Mouse (Mus musculus) liver, embryonic 14.5 days (tissue): ENCODE data around the gene Cipc. TPM values are rescaled to one million over a fixed set of nuclear protein-coding genes. Genes with fewer than 3 reads are reported as not detected.

Experiments used
- ATAC-seq: fragments of 200-750 bp; cut with Nextera tagmentation; 2 replicates; pipeline ENCODE4 v1.8.0; 2017; ENCODE audit warnings: moderate number of reproducible peaks, mild to moderate bottlenecking, moderate library complexity; ENCODE audit not compliant: insufficient read depth
- DNase-seq, 3 experiments: peaks; one replicate each; pipeline ENCODE4 v3.0.0-alpha.2; 2012 to 2013; ENCODE audit warnings: low read depth in 3 of 3, low spot score in 3 of 3
- H3K27ac ChIP-seq: fragments of 300-500 bp; sonication (generic); 2 replicates; pipeline ENCODE4 v1.5.1; 2014; ENCODE audit warnings: moderate library complexity, mild to moderate bottlenecking, control low read depth, inconsistent platforms
- H3K27me3 ChIP-seq: fragments of 300-500 bp; sonication (generic); 2 replicates; pipeline ENCODE4 v1.6.1; 2014; ENCODE audit warnings: mild to moderate bottlenecking, low read length, moderate library complexity; ENCODE audit not compliant: control insufficient read depth, insufficient read depth
- H3K36me3 ChIP-seq: fragments of 300-500 bp; sonication (generic); replicated peaks from 2 replicates; pipeline ENCODE4 v1.6.1; 2014; ENCODE audit warnings: low read depth; ENCODE audit not compliant: control insufficient read depth, insufficient read depth
- H3K4me1 ChIP-seq, 2 experiments: fragments of 200-500 bp in 1 of 2; fragments of 300-500 bp in 1 of 2; sonication (generic) in 1 of 2; replicated peaks; 2 replicates each; pipeline ENCODE4 v1.6.1; 2012 to 2014; ENCODE audit warnings: antibody characterized with exemption in 1 of 2, inconsistent platforms in 1 of 2, low read length in 1 of 2; ENCODE audit not compliant: control insufficient read depth in 2 of 2, insufficient read depth in 2 of 2
- H3K4me2 ChIP-seq: fragments of 300-500 bp; sonication (generic); 2 replicates; pipeline ENCODE4 v1.6.1; 2014; ENCODE audit warnings: low read depth, mild to moderate bottlenecking, control low read depth, moderate library complexity
- H3K4me3 ChIP-seq, 2 experiments: fragments of 200-500 bp in 1 of 2; fragments of 300-500 bp in 1 of 2; sonication (generic) in 1 of 2; 2 replicates each; pipeline ENCODE4 v1.5.1; 2012 to 2014; ENCODE audit warnings: low read depth in 2 of 2, low read length in 2 of 2, mild to moderate bottlenecking in 2 of 2, control low read depth in 1 of 2, inconsistent platforms in 1 of 2, moderate library complexity in 1 of 2; ENCODE audit not compliant: insufficient read depth in 1 of 2
- H3K9ac ChIP-seq: fragments of 300-500 bp; sonication (generic); replicated peaks from 2 replicates; pipeline ENCODE4 v1.6.1; 2014; ENCODE audit warnings: mild to moderate bottlenecking, control low read depth, moderate library complexity
- H3K9me3 ChIP-seq: fragments of 300-500 bp; sonication (generic); 2 replicates; pipeline ENCODE4 v1.6.1; 2016; ENCODE audit warnings: low read length, mixed read lengths; ENCODE audit not compliant: control insufficient read depth
- CTCF ChIP-seq: IDR thresholded peaks from 2 replicates; pipeline ENCODE4 v1.5.1; 2016; ENCODE audit warnings: antibody characterized with exemption, low read depth, control low read depth
- EP300 ChIP-seq: IDR thresholded peaks from 2 replicates; pipeline ENCODE4 v1.6.1; 2016; ENCODE audit warnings: antibody characterized with exemption, low read depth
- WGBS: fragments of 180-500 bp; shearing (Covaris S2); extraction: QIAGEN DNeasy Blood & Tissue Kit; methylation state at CpG from one replicate; pipeline ENCODE4 v1.1.7; 2014; ENCODE audit not compliant: insufficient replicate concordance; 5-methylcytosine and 5-hydroxymethylcytosine counted together
- polyA plus RNA-seq, 2 experiments: library from polyadenylated mRNA; depleted of rRNA in 1 of 2; stranded (reverse) in 1 of 2; unstranded in 1 of 2; fragments of >200 nt; fragmentation: Nextera tagmentation in 1 of 2; extraction: Ambion mirVana in 1 of 2; gene quantifications; 2 replicates each; pipeline versions ENCODE4 v1.2.1 to v1.2.3; 2012 to 2014

Cipc gene
- polyA plus RNA-seq, 2 experiments: 8.8 to 10.0 TPM

GRCm38 (mm10) chr12:86965237-86965799 lies 18.5 kb downstream of the Cipc start:
- 76% methylated on average over 4 of the region's 4 CpGs for WGBS
- ATAC-seq: no peak
- H3K36me3 ChIP-seq: peaks cover 25% of the 10 kb centered on the region

GRCm38 (mm10) chr12:86968468-86969219 lies 21.8 kb downstream of the Cipc start:
- H3K4me1 ChIP-seq: peaks cover 22 to 29% of the 10 kb centered on the region in 2 experiments
- ATAC-seq (peak; percentile 83), DNase-seq (no peak)
- H3K27ac ChIP-seq: peak overlapping the region; percentile 35
- H3K27me3 ChIP-seq: no peaks in the 10 kb centered on the region
- H3K4me3 ChIP-seq: no peak overlapping the region
- TF ChIP-seq CTCF: no peak
- TF ChIP-seq EP300: peak; percentile 42; the same call in 1 of the 2 replicates
- no peaks in the 10 kb centered on the region for H3K9me3 ChIP-seq
- WGBS: 18% methylated on average over 13 of the region's 13 CpGs
- H3K9ac ChIP-seq: peak overlapping the region; percentile 25; the same call in 1 of the 2 replicates
- no peaks in the 10 kb centered on the region for H3K36me3 ChIP-seq
- H3K4me2 ChIP-seq: peak overlapping the region; percentile 56

More at GRCm38 (mm10) chr12:86965237-86965799, 18.5 kb downstream of the Cipc start:
- no peaks in the 10 kb centered on the region for H3K27me3 ChIP-seq
- no peak for TF ChIP-seq CTCF
- TF ChIP-seq EP300: no peak
- H3K9me3 ChIP-seq: no peaks in the 10 kb centered on the region
- no peak overlapping the region for H3K27ac ChIP-seq
- no peak overlapping the region for H3K9ac ChIP-seq
- peaks cover 22 to 29% of the 10 kb centered on the region in 2 experiments for H3K4me1 ChIP-seq
- H3K4me3 ChIP-seq: no peak overlapping the region
- no peak overlapping the region for H3K4me2 ChIP-seq
- DNase-seq: no peak

DNA sequence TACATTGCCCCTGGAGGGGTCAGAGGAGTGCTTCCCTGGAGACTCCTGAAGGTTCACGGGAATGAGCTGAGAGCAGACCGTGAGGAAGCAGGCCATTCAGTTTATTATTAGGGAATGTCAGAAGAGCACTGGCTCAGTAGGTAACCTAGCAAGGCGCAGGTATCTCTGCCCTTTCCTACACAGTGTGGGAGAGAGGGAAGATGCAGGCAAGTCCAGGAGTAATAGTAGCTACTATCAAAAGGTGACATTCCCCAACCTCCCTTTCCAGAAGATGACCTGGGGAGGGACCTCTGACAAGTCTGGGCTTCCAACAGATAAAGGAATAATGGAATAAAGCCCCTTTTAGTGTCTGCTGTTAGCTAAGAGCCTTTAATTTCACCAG lies 22.4 kb downstream of the Cipc start:
- H3K36me3 ChIP-seq: no peaks in the 10 kb centered on the region
- no peaks in the 10 kb centered on the region for H3K9me3 ChIP-seq
- peak overlapping the region; percentile 56 for H3K4me2 ChIP-seq
- no peak overlapping the region for H3K4me3 ChIP-seq
- 51% methylated on average over 3 of the region's 3 CpGs for WGBS
- H3K4me1 ChIP-seq: peaks cover 22 to 29% of the 10 kb centered on the region in 2 experiments
- peak; percentile 45; the same call in 1 of the 2 replicates for ATAC-seq
- H3K27me3 ChIP-seq: no peaks in the 10 kb centered on the region
- no peak for DNase-seq
- no peak overlapping the region for H3K27ac ChIP-seq
- 0 out of 2 replicates have a peak overlapping the region, but pooled peaks have one; percentile 25 for H3K9ac ChIP-seq
- no peak for TF ChIP-seq EP300
- no peak for TF ChIP-seq CTCF

DNA sequence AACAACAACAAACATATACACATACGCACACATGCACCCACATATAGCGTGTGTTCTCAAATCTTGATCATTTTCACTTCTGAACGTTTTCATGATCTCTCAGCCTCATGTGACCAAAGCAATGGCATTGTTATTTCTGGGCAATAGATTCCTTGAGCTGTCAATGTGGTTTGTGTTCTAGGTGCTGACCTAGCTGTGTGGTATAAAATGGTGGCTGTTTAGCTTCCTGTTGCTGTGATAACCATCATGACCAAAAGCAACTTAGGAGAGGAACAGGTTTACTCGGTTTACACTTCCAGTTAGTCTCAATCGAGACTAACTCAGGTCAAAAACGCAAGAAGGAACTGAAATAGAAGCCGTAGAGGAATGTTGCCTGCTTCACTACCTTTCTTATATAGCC lies 24.2 kb downstream of the Cipc start:
- Histone ChIP-seq H3K4me1 (peaks cover 22 to 29% of the 10 kb centered on the region in 2 experiments), H3K36me3 (no peaks in the 10 kb centered on the region), H3K27me3 (0 out of 2 replicates have a peak, but pooled peaks cover 2% of the 10 kb centered on the region), H3K9ac (no peak overlapping the region), H3K4me3 (no peak overlapping the region), H3K4me2 (no peak overlapping the region), H3K9me3 (no peaks in the 10 kb centered on the region), H3K27ac (no peak overlapping the region)
- DNase-seq: no peak
- ATAC-seq: no peak
- no peak for TF ChIP-seq CTCF
- no peak for TF ChIP-seq EP300
- 65% methylated on average over 7 of the region's 7 CpGs for WGBS

DNA sequence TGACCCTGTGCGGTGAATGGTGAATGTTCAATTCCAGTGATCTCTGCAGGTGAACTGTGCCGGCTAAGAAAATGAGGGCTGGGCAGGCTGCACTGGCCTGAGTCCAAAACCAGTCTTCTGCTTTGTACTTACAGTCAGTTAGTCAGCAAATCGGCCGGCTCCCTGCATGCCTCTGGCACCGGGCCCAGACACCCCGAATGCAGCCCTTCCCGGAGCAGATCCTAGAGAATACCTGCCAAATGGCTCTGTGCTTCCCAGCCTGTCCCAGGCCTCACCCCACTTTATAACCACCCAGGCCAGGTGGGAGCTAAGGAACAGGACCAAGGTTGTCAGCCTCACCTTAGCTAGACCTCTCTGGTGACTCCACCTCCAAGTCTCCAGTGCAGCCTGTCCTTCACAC lies 26.4 kb downstream of the Cipc start:
- H3K36me3 ChIP-seq: no peaks in the 10 kb centered on the region
- H3K27ac ChIP-seq: no peak overlapping the region
- H3K27me3 ChIP-seq: peaks cover 9% of the 10 kb centered on the region; the same call in 1 of the 2 replicates
- 53% methylated on average over 7 of the region's 7 CpGs for WGBS
- no peak overlapping the region for H3K9ac ChIP-seq
- no peak overlapping the region for H3K4me3 ChIP-seq
- no peak for DNase-seq
- no peak for ATAC-seq
- TF ChIP-seq CTCF (no peak), EP300 (no peak)
- peaks cover 16 to 20% of the 10 kb centered on the region in 2 experiments for H3K4me1 ChIP-seq
- H3K9me3 ChIP-seq: no peaks in the 10 kb centered on the region
- H3K4me2 ChIP-seq: no peak overlapping the region
